21 mouse cellular contexts compared by ENCODE assay signal in the genomic region with DNA sequence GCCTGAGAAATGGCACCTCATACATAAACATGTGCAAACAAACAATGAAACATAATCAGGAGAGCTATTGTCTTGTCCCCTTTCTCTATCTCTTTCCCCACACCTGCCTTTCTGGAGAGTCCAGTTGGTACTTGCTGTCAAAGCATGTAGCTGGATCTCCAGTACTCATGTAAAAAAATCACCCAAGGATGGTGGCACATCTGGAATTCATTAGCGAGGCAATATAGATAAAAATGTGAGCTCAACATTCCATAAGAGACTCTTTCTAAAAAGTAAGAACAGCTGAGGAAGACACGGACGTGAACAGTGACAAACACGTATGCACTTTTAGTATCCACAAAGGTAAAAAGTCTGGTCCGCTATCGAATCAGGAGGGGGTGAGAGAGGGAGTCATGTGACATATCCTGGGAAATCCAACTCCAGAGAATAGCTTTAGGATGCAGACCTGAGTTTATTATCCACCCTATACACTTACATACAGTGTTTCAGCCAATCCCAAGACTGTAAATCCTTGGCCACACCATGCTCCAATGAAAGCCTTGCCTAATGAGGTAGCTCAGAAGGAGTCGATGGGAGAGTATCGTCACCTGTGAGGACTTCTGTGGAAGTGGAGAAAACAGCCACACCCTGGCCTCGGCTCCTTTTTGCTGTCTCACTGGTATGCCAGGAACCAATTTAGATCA.
A peak's percentile ranks its signal among the peaks of the same experiment; 100 is the strongest.
DNase-seq lines count a peak whose midpoint lies in the region; ATAC-seq and TF ChIP-seq lines count a peak whose summit lies in the region.
"Had no signal": no experiment of that assay in that cellular context is flagged by ENCODE, and none has a peak within 500 bp of the region (broad histone marks: within the 10 kb centered on the region; RNA-seq: fewer than 3 reads in every experiment).

No protein-coding gene starts in this region.

- no peak overlapping the region for H3K4me2 ChIP-seq in limb, embryonic 13.5 days (replicated peaks)
- no peak overlapping the region for H3K4me2 ChIP-seq in limb, embryonic 14.5 days (replicated peaks; ENCODE audit: low read depth, low read length, severe bottlenecking)
- H3K4me2 ChIP-seq: embryonic facial prominence, embryonic 15.5 days; forebrain, embryonic 12.5 days; heart, embryonic 11.5 days; heart, embryonic 15.5 days; hindbrain, embryonic 14.5 days; intestine, embryonic 15.5 days had no signal

- WGBS in limb, embryonic 13.5 days = 54% methylated on average over 9 of the region's 9 CpGs
- WGBS in limb, embryonic 10.5 days = 83% methylated on average over 9 of the region's 9 CpGs
- 46% methylated on average over 9 of the region's 9 CpGs for WGBS in limb, embryonic 14.5 days

- no peaks in the 10 kb centered on the region for H3K9me3 ChIP-seq in limb, embryonic 13.5 days
- no peaks in the 10 kb centered on the region for H3K9me3 ChIP-seq in limb, embryonic 10.5 days (replicated peaks)
- H3K9me3 ChIP-seq in limb, embryonic 14.5 days (ENCODE audit: control insufficient read depth, low read length) = no peaks in the 10 kb centered on the region
- H3K9me3 ChIP-seq: embryonic facial prominence, embryonic 15.5 days; forebrain, embryonic 12.5 days; heart, embryonic 15.5 days; intestine, embryonic 15.5 days had no signal

- no peaks in the 10 kb centered on the region for H3K36me3 ChIP-seq in limb, embryonic 13.5 days
- no peaks in the 10 kb centered on the region for H3K36me3 ChIP-seq in limb, embryonic 10.5 days
- no peaks in the 10 kb centered on the region for H3K36me3 ChIP-seq in limb, embryonic 14.5 days (ENCODE audit: control insufficient read depth, insufficient read depth, low read length)
- H3K36me3 ChIP-seq: embryonic facial prominence, embryonic 15.5 days; forebrain, embryonic 12.5 days; heart, embryonic 15.5 days; intestine, embryonic 15.5 days had no signal

- DNase-seq in limb, embryonic 10.5 days (ENCODE audit: low spot score) = no peak
- DNase-seq in embryo, embryonic 11 days = peak; percentile 25
- peak; percentile 31 for DNase-seq in limb, embryonic 14.5 days (ENCODE audit: low spot score)
- DNase-seq in T-cell, adult 2 months (ENCODE audit: low spot score) = no peak
- no peak for DNase-seq in lung, postnatal 25 days (ENCODE audit: low spot score)
- DNase-seq: cerebellum, adult 11-12 months; cerebellum, adult 9-10 months; cerebellum, postnatal 25 days; gastrocnemius, postnatal 14 days; heart, adult 2 months; heart, postnatal 14 days had no signal

- peaks cover 11% of the 10 kb centered on the region for H3K4me1 ChIP-seq in limb, embryonic 13.5 days
- peaks cover 13% of the 10 kb centered on the region for H3K4me1 ChIP-seq in limb, embryonic 10.5 days
- peaks cover 8% of the 10 kb centered on the region; the same call in 1 of the 2 replicates for H3K4me1 ChIP-seq in limb, embryonic 14.5 days (ENCODE audit: control insufficient read depth, insufficient read depth, low read length)
- H3K4me1 ChIP-seq: embryonic facial prominence, embryonic 15.5 days; forebrain, embryonic 12.5 days; heart, embryonic 15.5 days; intestine, embryonic 15.5 days had no signal

- no peak for TF ChIP-seq POLR2A in limb, embryonic 14.5 days (IDR thresholded peaks at IDR 0.05; ENCODE audit: borderline replicate concordance, extremely low read depth, insufficient read depth, insufficient read length)

- no peaks in the 10 kb centered on the region for H3K27me3 ChIP-seq in limb, embryonic 13.5 days
- H3K27me3 ChIP-seq in limb, embryonic 10.5 days (ENCODE audit: low read depth, poor library complexity, severe bottlenecking) = no peaks in the 10 kb centered on the region
- no peaks in the 10 kb centered on the region for H3K27me3 ChIP-seq in limb, embryonic 14.5 days (ENCODE audit: control insufficient read depth, insufficient read depth, low read length)
- H3K27me3 ChIP-seq: CH12.LX; embryonic facial prominence, embryonic 15.5 days; forebrain, embryonic 12.5 days; heart, embryonic 15.5 days; intestine, embryonic 15.5 days; Patski had no signal

- no peak overlapping the region for H3K4me3 ChIP-seq in limb, embryonic 13.5 days
- H3K4me3 ChIP-seq in limb, embryonic 10.5 days = no peak overlapping the region
- no peak overlapping the region for H3K4me3 ChIP-seq in limb, embryonic 14.5 days (replicated peaks; ENCODE audit: low read length)
- H3K4me3 ChIP-seq: embryonic facial prominence, embryonic 15.5 days; forebrain, embryonic 12.5 days; heart, adult 2 months; heart, embryonic 15.5 days; intestine, embryonic 15.5 days had no signal

- no peak overlapping the region for H3K27ac ChIP-seq in limb, embryonic 13.5 days
- no peak overlapping the region for H3K27ac ChIP-seq in limb, embryonic 10.5 days
- no peak overlapping the region for H3K27ac ChIP-seq in limb, embryonic 14.5 days (replicated peaks; ENCODE audit: low read depth, low read length)
- H3K27ac ChIP-seq: embryonic facial prominence, embryonic 15.5 days; forebrain, embryonic 12.5 days; heart, adult 2 months; heart, embryonic 15.5 days; hindbrain, embryonic 14.5 days; intestine, embryonic 15.5 days had no signal

- no peak overlapping the region for H3K9ac ChIP-seq in limb, embryonic 13.5 days
- no peak overlapping the region for H3K9ac ChIP-seq in limb, embryonic 14.5 days (ENCODE audit: low read depth, low read length, severe bottlenecking)
- H3K9ac ChIP-seq: embryonic facial prominence, embryonic 15.5 days; forebrain, embryonic 12.5 days; heart, embryonic 15.5 days; hindbrain, embryonic 14.5 days; intestine, embryonic 15.5 days had no signal

- ATAC-seq in limb, embryonic 13.5 days (ENCODE audit: low FRiP score, low read depth) = peak; percentile 51; the same call in 1 of the 2 replicates
- peak; percentile 60; the same call in 1 of the 2 replicates for ATAC-seq in limb, embryonic 14.5 days (ENCODE audit: low FRiP score, low read depth)
- ATAC-seq: forebrain, embryonic 16.5 days; intestine, embryonic 15.5 days; Patski had no signal

Comparison
In these comparisons a context has a peak if more than half of its experiments do, and no peak if none do; other contexts are left out.
1. DNase-seq: peak in embryo, embryonic 11 days (single experiment) and limb, embryonic 14.5 days (single experiment); none in limb, embryonic 10.5 days (single experiment), T-cell, adult 2 months (single experiment) and lung, postnatal 25 days (single experiment).